Mouse (Mus musculus): ENCODE results near the gene Dot1l.
A peak's percentile ranks its signal among the peaks of the same experiment; 100 is the strongest.

The Dot1l gene

GRCm38 (mm10) chr10:80760596-80761524 lies 5.9 kb downstream of the Dot1l start:
- DNase-seq: no peak

- no peak for DNase-seq
These were observed 6.8 kb downstream of the Dot1l start for GRCm38 (mm10) chr10:80761821-80762220.

GRCm38 (mm10) chr10:80763502-80763901 lies 8.5 kb downstream of the Dot1l start:
- no peak for DNase-seq

- DNase-seq: no peak
These were observed 10.7 kb downstream of the Dot1l start for GRCm38 (mm10) chr10:80765746-80766145.

- no peak for DNase-seq
These were observed 11.3 kb downstream of the Dot1l start for GRCm38 (mm10) chr10:80766161-80766815.

GRCm38 (mm10) chr10:80768365-80768764 lies 13.4 kb downstream of the Dot1l start:
- no peak for DNase-seq

GRCm38 (mm10) chr10:80773816-80774215 lies 18.8 kb downstream of the Dot1l start:
- no peak for DNase-seq

- DNase-seq: peak; percentile 86
These were observed 19.5 kb downstream of the Dot1l start for GRCm38 (mm10) chr10:80774549-80774948.

- DNase-seq: no peak
These were observed 20.0 kb downstream of the Dot1l start for GRCm38 (mm10) chr10:80774981-80775380.

GRCm38 (mm10) chr10:80775731-80776130 lies 20.7 kb downstream of the Dot1l start:
- DNase-seq: no peak

- no peak for DNase-seq
These were observed 21.4 kb downstream of the Dot1l start for GRCm38 (mm10) chr10:80776358-80776869.

- DNase-seq: no peak
These were observed 22.1 kb downstream of the Dot1l start for GRCm38 (mm10) chr10:80777123-80777522.

GRCm38 (mm10) chr10:80779565-80779964 lies 24.6 kb downstream of the Dot1l start:
- DNase-seq: no peak

- no peak for DNase-seq
These were observed 29.3 kb downstream of the Dot1l start for GRCm38 (mm10) chr10:80784302-80784701.

GRCm38 (mm10) chr10:80784871-80785270 lies 29.9 kb downstream of the Dot1l start:
- no peak for DNase-seq

- DNase-seq: no peak
These were observed 31.0 kb downstream of the Dot1l start for GRCm38 (mm10) chr10:80785963-80786362.

GRCm38 (mm10) chr10:80787517-80787916 lies 32.5 kb downstream of the Dot1l start:
- no peak for DNase-seq

GRCm38 (mm10) chr10:80790761-80791404 lies 35.9 kb downstream of the Dot1l start:
- DNase-seq: no peak

- DNase-seq: no peak
These were observed 36.6 kb downstream of the Dot1l start for GRCm38 (mm10) chr10:80791476-80792174.

- DNase-seq: no peak
These were observed 37.4 kb downstream of the Dot1l start for GRCm38 (mm10) chr10:80792175-80793032.

GRCm38 (mm10) chr10:80793033-80793784 lies 38.2 kb downstream of the Dot1l start:
- DNase-seq: no peak

All from right cerebral cortex, postnatal 14 days (tissue).